Mouse (Mus musculus): ENCODE measurements at regions not wholly inside any gene's neighbourhood (a gene's known extent, or its start where the extent isn't known, plus 50 kb on each side); places are given as distances from the start of the nearest gene placed in this dataset.

DNA sequence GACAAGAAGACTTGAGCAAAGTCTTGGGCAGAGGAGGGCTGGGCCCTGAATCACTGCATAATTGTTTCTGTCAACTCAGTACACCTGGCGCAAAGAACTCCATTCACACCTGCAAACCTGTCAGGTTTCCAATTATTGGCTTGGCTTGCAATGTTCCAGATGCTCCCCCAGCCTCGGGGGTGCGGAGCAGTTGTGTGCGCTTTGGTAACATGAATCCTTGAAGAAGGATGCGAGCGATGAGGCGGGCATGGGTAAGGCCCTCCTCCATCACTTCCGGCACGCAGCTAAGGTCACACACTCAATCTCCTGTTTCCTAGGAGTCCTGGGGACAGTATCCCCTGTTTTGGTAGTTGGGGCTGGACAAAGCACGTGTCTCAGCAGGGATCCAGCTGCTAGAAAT, 81.6 kb upstream of the Pcdh8 start:
- DNase-seq = no peak

DNA sequence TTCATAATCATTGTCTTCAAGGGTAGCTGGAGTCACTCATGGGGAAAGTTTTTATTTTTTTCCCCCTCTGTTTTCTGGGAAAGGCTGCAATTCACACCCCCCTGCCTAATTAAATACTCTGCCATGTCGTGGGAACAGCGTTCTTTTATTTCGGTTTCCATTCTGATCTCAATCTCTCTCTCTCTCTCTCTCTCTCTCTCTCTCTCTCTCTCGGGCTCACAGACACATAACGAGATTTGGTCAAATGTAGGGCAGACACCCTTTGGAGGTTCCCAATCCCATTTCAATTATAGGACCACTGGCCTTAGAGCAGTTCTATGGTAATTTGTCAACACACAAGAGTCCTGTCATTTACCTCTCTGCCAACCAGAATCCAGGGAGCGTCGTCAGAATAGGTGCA, 80.7 kb upstream of the Pcdh8 start:
- DNase-seq = no peak

DNA sequence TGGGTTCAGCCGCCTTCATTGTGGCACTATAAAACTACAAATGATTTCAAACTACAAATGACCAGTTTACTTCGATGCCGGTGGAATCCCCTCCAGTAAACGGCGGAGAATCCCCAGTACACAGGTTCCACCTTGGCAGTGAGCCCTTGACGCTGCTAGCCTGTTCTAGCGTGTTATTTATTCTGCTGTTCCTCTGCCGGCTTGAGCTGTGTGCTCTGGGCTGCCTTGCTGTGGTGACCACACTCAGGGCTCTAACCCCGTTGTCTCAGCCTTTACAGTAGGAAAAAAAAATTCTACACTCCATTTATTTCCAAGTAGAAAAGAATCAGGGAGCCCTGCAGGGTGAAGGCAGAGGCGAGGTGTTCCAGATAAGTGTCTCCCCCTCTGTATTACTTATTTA, 80.1 kb upstream of the Pcdh8 start:
- no peak for DNase-seq

DNA sequence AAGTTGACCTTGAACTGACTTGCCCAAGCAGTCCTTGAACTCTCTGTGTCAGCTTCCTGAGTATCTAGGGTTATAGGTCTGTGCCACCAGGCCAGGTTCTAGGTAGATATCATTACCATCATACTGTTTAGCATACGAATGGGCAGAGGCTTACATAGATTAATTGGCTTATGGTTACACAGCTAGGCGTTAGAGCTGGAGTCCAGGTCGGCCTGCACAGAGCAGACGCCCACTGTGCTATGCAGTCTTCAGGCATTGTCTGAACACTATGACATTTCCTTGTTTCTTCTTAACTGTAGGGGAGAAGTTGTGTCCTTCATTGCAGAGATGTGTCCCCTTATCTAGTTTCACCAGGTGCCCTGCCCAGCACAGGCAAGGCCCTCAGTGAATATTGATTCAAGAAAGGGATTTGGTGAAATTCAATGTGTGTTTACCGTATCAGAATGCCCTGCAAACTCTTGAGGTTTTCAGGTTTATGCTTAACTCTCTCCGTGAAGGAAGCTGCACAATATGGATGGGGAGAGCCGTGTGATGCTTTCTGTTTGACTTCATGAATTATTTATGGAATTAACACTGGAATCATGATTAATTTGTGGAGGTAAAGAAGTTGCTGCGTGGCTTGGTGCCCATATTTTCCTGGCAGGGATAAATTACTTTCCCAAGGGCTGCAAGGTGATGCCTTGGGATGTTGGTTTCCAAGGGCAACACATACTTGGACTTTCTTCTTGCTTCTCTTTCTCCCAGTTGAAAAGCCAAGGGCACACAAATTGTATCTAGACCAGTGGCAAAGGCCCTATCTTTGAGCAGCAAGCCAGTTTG, 78.7 kb upstream of the Pcdh8 start:
- DNase-seq = no peak

DNA sequence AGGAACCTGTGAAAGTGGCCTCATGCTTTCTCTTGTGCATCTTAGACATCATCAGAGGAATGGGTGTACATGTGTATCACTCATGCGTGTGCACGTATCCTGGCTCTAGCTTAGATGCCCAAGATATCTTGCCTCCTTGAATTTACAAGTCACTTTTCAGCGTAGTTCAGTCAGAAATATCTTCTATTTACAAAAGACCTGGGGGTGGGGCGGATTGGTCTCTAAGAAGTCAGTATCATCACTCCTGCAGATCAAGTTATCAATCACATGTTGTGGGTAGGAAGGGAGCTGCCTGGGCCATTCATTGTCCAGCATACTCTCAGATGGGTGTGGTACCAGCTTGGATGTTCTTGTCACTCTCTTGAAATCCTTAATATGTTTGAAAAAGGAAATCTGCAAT, 77.0 kb upstream of the Pcdh8 start:
- DNase-seq = no peak

DNA sequence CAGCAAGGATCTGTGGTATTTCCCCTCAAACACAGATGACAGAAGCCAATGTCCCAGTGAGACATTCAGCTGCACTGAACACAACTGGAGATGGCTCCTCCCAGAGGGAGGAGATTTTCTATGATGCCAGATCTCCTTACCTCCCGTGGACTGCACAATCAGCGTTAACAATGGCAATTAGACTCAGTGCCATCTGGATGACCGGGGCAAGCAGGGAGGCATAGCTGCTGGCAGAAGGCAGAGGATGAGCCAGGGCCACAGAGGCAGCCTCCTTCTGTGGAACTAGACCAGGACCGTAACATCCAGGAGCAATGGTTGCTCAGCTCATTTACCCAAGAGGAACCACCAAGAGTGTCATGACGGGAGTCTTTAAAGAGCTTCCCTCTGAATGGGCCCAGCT, 73.2 kb upstream of the Pcdh8 start:
- no peak for DNase-seq

DNA sequence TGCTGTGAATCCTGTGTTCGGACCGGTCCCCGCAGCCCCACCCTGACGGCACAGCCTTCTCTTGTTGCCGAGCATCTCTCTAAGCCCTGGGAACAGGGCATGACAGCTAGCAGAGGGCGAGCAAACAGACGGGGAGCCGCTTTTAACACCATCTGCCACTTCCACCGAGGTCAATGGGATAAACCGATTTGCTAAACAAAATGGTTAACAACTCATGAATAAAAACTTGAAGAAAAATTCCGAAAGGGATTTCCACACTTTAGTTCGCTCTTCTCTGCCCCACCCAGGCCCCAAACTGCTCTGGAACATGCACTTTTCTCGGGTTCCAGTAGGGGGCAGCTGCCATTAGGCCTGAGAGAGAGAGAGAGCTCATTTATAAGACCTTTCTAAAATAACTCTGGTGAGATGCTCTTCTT, 72.0 kb upstream of the Pcdh8 start:
- peak; percentile 39 for DNase-seq

DNA sequence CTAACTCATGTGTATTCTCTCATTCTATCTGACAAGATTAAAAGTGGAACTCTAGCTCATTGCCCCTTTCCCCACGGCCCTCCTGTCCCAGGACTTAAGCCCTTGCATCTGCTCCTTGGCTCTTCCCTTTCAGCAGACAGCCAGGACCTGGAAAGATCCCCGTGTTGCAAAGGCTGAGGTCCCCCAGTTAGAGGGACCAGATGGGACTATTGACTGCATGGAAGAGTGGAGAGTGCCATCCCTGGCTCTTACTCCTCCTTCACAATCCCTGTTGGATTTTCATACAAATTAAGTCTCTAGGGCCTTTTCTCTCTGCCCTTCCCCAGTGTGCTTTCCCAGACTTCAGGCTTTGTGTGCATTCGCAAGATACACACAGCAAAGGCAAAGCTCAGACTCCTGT, 71.6 kb upstream of the Pcdh8 start:
- no peak for DNase-seq

DNA sequence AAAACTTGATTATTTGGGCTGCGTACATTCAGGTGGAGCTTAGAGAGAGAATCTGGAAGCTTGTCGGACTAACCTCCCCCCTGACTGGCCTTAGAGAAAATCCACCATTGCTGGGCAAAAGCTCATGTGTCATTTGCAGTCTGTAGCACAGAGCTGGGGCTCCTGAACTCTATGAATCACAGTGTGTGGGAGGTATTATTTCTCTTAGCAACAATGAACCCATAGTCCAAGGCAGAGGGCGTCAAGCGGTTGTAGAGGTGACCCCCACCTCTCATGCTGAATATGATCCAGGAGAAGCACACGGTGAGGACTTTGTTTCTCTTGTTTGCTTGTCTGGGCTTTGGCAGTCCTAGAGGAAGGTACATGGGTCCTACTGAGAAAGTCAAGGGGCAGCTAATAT, 66.0 kb upstream of the Pcdh8 start:
- DNase-seq = no peak

DNA sequence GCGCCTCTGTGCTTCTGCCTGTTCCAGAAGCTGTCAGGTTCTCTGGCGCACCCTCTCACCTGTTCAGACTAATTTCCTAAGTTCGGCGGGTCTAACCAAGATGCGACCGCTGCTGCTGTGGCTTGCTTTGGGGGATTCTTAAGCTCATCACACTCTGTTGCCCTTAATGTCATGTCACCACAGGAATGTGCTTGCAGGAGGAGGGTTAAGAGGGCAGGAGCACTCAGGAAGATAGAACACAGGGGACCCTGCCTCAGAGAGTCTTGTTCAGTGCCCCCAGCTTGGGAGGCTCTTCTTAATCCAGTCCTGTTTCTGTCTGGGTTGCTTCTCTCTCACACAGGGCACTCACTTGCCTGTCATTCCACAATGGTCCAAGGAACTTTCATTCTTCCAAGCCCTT, 65.1 kb upstream of the Pcdh8 start:
- DNase-seq = no peak

DNA sequence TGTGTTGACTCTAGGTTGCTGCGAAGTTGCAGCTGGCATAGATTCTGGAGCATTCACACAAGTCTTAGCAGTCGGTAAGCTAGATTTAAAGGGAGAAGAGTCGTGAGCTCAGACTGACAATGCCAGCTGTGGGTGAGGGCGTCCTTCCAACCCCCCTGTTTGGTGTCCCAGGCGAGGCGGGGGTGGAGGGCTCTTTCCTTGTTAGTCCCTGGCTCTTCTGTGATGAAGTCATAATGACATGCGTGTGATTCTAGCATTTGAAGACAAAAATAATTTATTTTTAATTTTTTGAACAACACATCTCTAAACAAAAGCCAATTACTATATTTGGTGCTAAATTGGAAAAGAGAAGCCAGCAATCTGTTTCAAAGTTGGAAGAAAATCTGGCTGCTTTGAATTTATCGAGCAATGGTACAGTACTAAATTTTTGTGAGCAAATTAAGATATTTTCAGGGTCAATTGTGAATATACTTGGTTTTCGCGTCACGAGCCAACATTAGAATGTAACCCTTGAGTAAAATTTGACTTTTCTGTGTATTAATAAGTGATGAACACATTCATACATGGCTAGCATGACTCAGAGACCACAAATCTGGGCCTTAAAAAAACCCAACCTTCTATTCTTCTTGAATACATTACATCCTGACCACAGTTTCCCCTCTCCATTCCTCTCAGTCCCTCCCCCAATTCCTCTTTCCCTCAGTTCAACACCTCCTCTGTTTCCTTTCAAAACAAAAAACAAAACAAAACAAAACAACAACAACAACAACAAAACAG, 53.7 kb upstream of the Pcdh8 start:
- DNase-seq = no peak

DNA sequence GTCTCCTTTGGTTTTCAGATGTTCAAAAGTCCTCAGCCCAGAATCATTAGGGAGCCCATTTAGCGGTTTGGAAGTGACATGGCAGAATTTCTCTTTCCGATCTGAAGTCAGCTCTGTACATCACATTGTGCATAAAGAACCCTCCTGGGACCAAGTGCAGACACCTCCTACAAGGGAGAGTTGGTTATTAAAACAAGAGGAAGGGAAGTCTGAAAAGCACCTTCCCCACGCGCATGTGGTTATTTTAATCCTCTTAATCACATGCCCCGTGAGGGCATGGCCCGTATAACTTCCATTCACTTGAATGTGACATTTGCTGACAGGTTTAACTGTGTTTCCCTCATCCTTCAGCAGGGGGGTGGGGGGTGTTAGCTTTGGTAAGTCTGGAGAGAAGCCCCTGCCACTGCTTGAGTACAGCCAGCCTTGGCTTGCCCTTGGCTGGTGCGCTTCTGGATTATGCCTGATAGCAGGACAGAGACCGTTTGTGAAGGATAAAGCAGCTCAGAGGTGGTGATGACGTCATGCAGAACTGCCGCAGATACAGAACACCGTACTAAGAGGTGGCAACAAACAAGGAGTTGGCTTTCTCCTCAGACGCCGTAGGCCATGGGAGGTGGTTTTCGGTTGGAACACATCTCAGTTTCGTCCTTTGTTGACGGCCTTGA, 51.5 kb upstream of the Pcdh8 start:
- DNase-seq = no peak

DNA sequence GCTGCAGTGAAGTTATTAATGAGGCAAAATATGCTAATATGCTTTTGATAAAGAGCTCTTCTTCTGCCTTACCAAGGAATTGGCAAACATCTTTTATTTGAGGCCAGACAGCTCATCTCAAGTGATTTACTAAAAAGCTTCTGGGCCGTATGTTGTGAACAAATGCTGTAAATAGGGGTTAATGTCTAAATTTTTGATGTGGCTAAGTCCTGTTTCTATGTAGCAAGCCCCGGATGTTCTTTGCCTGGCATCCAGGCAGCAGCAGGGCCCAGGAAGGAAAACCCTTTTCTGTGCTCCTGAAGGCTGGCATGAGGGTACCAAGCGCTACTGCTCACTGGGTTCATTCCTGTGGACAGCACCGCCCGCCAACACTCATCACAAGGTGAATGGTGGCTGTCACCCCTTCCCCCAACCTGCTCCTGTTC, 50.9 kb upstream of the Pcdh8 start:
- no peak for DNase-seq

DNA sequence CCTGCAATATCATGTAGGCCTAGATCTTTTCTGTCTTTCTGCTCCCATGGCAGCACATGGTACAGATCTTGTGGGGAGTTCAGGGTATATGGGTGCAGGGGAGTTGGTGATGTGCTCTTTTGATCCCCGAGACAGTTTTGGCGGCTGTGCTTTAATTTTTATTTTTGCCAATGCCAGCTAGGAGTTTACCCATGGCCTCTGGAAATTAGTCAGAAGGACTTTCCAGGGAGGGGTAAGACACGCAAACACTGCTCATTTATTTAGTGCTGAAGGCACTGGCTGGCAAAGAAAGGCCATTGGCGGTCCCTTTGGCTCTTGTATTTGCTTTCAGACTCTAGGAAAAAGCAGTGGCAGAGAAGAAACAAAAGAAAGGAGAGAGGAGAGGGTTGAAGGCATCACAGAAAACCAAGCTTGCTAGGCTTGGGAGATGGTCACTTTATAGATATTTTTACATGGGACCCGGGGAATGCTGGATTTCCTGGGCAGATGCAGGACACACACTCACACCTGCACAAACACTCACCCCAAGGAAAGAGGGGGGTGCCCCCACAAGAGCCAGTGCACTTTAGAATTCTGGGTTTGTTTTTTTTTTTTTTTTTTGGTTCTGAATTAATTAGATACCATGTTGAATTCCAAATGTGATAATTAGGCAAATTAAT, 50.4 kb upstream of the Pcdh8 start:
- no peak for DNase-seq

Data from heart, postnatal 4 days (tissue).